Mouse (Mus musculus) embryo, embryonic 10 days (tissue): ENCODE data around the gene Pgf.

Source experiments
- DNase-seq: peaks from one replicate; pipeline ENCODE4 v3.0.0-alpha.2; 2015; ENCODE audit warnings: low spot score

The Pgf gene

GRCm38 (mm10) chr12:85177740-85178239 is at the start of gene Pgf:
Gene Pgf, minus strand, starts transcription at chr12:85177790.
- DNase-seq, result no peak

GRCm38 (mm10) chr12:85227227-85227626 is 49.6 kb upstream of the Pgf start:
- peak; percentile 24 for DNase-seq

- peak; percentile 35 for DNase-seq
Observed at GRCm38 (mm10) chr12:85219905-85220290, 42.3 kb upstream of the Pgf start.

GRCm38 (mm10) chr12:85219236-85219904 is 41.8 kb upstream of the Pgf start, which contains the start of gene Eif2b2:
Gene Eif2b2, plus strand, starts transcription at chr12:85219481.
- DNase-seq, result peak; percentile 99

GRCm38 (mm10) chr12:85217733-85218310 is 40.2 kb upstream of the Pgf start:
- no peak for DNase-seq

GRCm38 (mm10) chr12:85215031-85215430 is 37.4 kb upstream of the Pgf start:
- DNase-seq, result no peak

- no peak for DNase-seq
Observed at GRCm38 (mm10) chr12:85208687-85209199, 31.2 kb upstream of the Pgf start.

GRCm38 (mm10) chr12:85205425-85205824 is 27.8 kb upstream of the Pgf start:
- no peak for DNase-seq

- no peak for DNase-seq
Observed at GRCm38 (mm10) chr12:85204105-85204504, 26.5 kb upstream of the Pgf start.

- no peak for DNase-seq
Observed at GRCm38 (mm10) chr12:85203699-85204098, 26.1 kb upstream of the Pgf start.

- DNase-seq, result no peak
Observed at GRCm38 (mm10) chr12:85202191-85202590, 24.6 kb upstream of the Pgf start.

- no peak for DNase-seq
Observed at GRCm38 (mm10) chr12:85201830-85202147, 24.2 kb upstream of the Pgf start.

- peak; percentile 66 for DNase-seq
Observed at GRCm38 (mm10) chr12:85200929-85201829, 23.6 kb upstream of the Pgf start.

- no peak for DNase-seq
Observed at GRCm38 (mm10) chr12:85199954-85200353, 22.4 kb upstream of the Pgf start.

GRCm38 (mm10) chr12:85197936-85198335 is 20.3 kb upstream of the Pgf start:
- DNase-seq, result peak; percentile 79

- DNase-seq, result no peak
Observed at GRCm38 (mm10) chr12:85197371-85197770, 19.8 kb upstream of the Pgf start.

- DNase-seq, result no peak
Observed at GRCm38 (mm10) chr12:85196191-85196590, 18.6 kb upstream of the Pgf start.

GRCm38 (mm10) chr12:85195086-85195485 is 17.5 kb upstream of the Pgf start:
- DNase-seq, result no peak

GRCm38 (mm10) chr12:85194623-85195018 is 17.0 kb upstream of the Pgf start:
- no peak for DNase-seq

- DNase-seq, result no peak
Observed at GRCm38 (mm10) chr12:85193923-85194622, 16.5 kb upstream of the Pgf start.

GRCm38 (mm10) chr12:85193146-85193545 is 15.6 kb upstream of the Pgf start:
- DNase-seq, result no peak
